Mouse (Mus musculus) brain, embryonic 18.5 days (tissue): ENCODE results near the gene Olfr1255.

Source experiments
- DNase-seq: peaks from one replicate; pipeline ENCODE4 v3.0.0-alpha.2; 2012; ENCODE audit warnings: low read depth, low spot score

Olfr1255 gene

GRCm38 (mm10) chr2:89811751-89812150, at the start of gene Olfr1255:
Olfr1255 (plus strand) TSS chr2:89812051.
- DNase-seq, result no peak

- no peak for DNase-seq
These were observed 18.3 kb upstream of the Olfr1255 start, which contains the start of gene Olfr1254 for GRCm38 (mm10) chr2:89793519-89793918. Olfr1254 (minus strand) TSS chr2:89793619.

GRCm38 (mm10) chr2:89799583-89799982, 12.3 kb upstream of the Olfr1255 start:
- no peak for DNase-seq

- DNase-seq, result no peak
These were observed 1.1 kb upstream of the Olfr1255 start for GRCm38 (mm10) chr2:89810751-89811150.

GRCm38 (mm10) chr2:89820216-89820615, 8.4 kb downstream of the Olfr1255 start:
- DNase-seq, result no peak

- no peak for DNase-seq
These were observed 29.6 kb downstream of the Olfr1255 start, which contains the start of gene Olfr1256 for GRCm38 (mm10) chr2:89841455-89841854. Olfr1256 (minus strand) TSS chr2:89841555.

- DNase-seq, result no peak
These were observed 36.3 kb downstream of the Olfr1255 start, which contains the start of gene Olfr48 for GRCm38 (mm10) chr2:89848105-89848504. Olfr48 (minus strand) TSS chr2:89848205.

- DNase-seq, result no peak
These were observed 37.4 kb downstream of the Olfr1255 start for GRCm38 (mm10) chr2:89849230-89849629.
